9 mouse cellular contexts compared by ENCODE assay signal in genomic region chr1:143503436-143504065, GRCm38 (mm10).
DNase-seq lines count a peak whose midpoint lies in the region; ATAC-seq and TF ChIP-seq lines count a peak whose summit lies in the region.
"Had no signal": no experiment of that assay in that cellular context is flagged by ENCODE, and none has a peak within 500 bp of the region (broad histone marks: within the 10 kb centered on the region; RNA-seq: fewer than 3 reads in every experiment).

No protein-coding gene starts in this region.

- H3K27me3 ChIP-seq in forebrain, embryonic 10.5 days (ENCODE audit: poor library complexity, severe bottlenecking): no peaks in the 10 kb centered on the region
- no peaks in the 10 kb centered on the region for H3K27me3 ChIP-seq in forebrain, embryonic 15.5 days
- H3K27me3 ChIP-seq in heart, embryonic 13.5 days (replicated peaks): no peaks in the 10 kb centered on the region
- H3K27me3 ChIP-seq in thymus, adult 2 months (ENCODE audit: control insufficient read depth, insufficient read depth, low read length): no peaks in the 10 kb centered on the region

- no peak for ATAC-seq in forebrain, embryonic 15.5 days (replicated peaks)
- ATAC-seq in heart, embryonic 13.5 days (ENCODE audit: extremely low read depth, insufficient number of reproducible peaks, low FRiP score, low TSS enrichment): no peak; the same call in 1 of the 2 replicates

- no peak for DNase-seq in forebrain, embryonic 10.5 days (ENCODE audit: extremely low spot score, low spot score)
- peak; percentile 4 to 21 for DNase-seq in kidney, postnatal 4 days
- no peak for DNase-seq in kidney, postnatal 14 days
- DNase-seq in right cerebral cortex, postnatal 14 days: peak; percentile 9
- no peak for DNase-seq in lung, postnatal 14 days
- no peak for DNase-seq in thymus, adult 2 months
- DNase-seq: cerebellum, postnatal 14 days had no signal

- no peak overlapping the region for H3K4me2 ChIP-seq in forebrain, embryonic 15.5 days (replicated peaks)
- H3K4me2 ChIP-seq in heart, embryonic 13.5 days: peak overlapping the region; percentile 58

- no peaks in the 10 kb centered on the region for H3K9me3 ChIP-seq in forebrain, embryonic 10.5 days
- H3K9me3 ChIP-seq in forebrain, embryonic 15.5 days: no peaks in the 10 kb centered on the region
- no peaks in the 10 kb centered on the region for H3K9me3 ChIP-seq in heart, embryonic 13.5 days

- TF ChIP-seq POLR2A in thymus, adult 2 months (IDR thresholded peaks at IDR 0.05; ENCODE audit: control insufficient read depth, extremely low read depth, insufficient read depth, low read length, poor library complexity): no peak

- H3K36me3 ChIP-seq in forebrain, embryonic 10.5 days (replicated peaks): no peaks in the 10 kb centered on the region
- H3K36me3 ChIP-seq in forebrain, embryonic 15.5 days: no peaks in the 10 kb centered on the region
- H3K36me3 ChIP-seq in heart, embryonic 13.5 days: no peaks in the 10 kb centered on the region
- H3K36me3 ChIP-seq in thymus, adult 2 months (ENCODE audit: control insufficient read depth, insufficient read depth, low read length): no peaks in the 10 kb centered on the region

- no peak overlapping the region for H3K9ac ChIP-seq in forebrain, embryonic 15.5 days (replicated peaks)
- no peak overlapping the region for H3K9ac ChIP-seq in heart, embryonic 13.5 days

- H3K27ac ChIP-seq in forebrain, embryonic 10.5 days: 0 out of 2 replicates have a peak overlapping the region, but pooled peaks have one; percentile 20
- H3K27ac ChIP-seq in forebrain, embryonic 15.5 days (replicated peaks): no peak overlapping the region
- H3K27ac ChIP-seq in heart, embryonic 13.5 days (replicated peaks): peak overlapping the region; percentile 79
- no peak overlapping the region for H3K27ac ChIP-seq in thymus, adult 2 months (ENCODE audit: control insufficient read depth, insufficient read depth, low read length)

- H3K4me1 ChIP-seq in forebrain, embryonic 10.5 days: no peaks in the 10 kb centered on the region
- H3K4me1 ChIP-seq in forebrain, embryonic 15.5 days: no peaks in the 10 kb centered on the region
- peaks cover 17% of the 10 kb centered on the region for H3K4me1 ChIP-seq in heart, embryonic 13.5 days
- no peaks in the 10 kb centered on the region for H3K4me1 ChIP-seq in thymus, adult 2 months (replicated peaks; ENCODE audit: control insufficient read depth, insufficient read depth, low read length)

- TF ChIP-seq CTCF in thymus, adult 2 months (IDR thresholded peaks at IDR 0.05; ENCODE audit: borderline replicate concordance, control insufficient read depth, extremely low read depth, insufficient read depth, low read length, poor library complexity): no peak

- 67% methylated on average over 11 of the region's 11 CpGs for WGBS in forebrain, embryonic 10.5 days
- 61% methylated on average over 11 of the region's 11 CpGs for WGBS in forebrain, embryonic 15.5 days
- 22% methylated on average over 11 of the region's 11 CpGs for WGBS in heart, embryonic 13.5 days
- 94% methylated on average over 11 of the region's 11 CpGs for WGBS in thymus, adult 2 months

- no peak overlapping the region for H3K4me3 ChIP-seq in forebrain, embryonic 10.5 days
- no peak overlapping the region for H3K4me3 ChIP-seq in forebrain, embryonic 15.5 days
- H3K4me3 ChIP-seq in heart, embryonic 13.5 days: peak overlapping the region; percentile 20
- no peak overlapping the region for H3K4me3 ChIP-seq in thymus, adult 2 months (ENCODE audit: control insufficient read depth, insufficient read depth, low read length)

Comparison
In these comparisons a context has a peak if more than half of its experiments do, and no peak if none do; other contexts are left out.
1. DNase-seq: peak in kidney, postnatal 4 days (2 of 2) and right cerebral cortex, postnatal 14 days (single experiment); none in forebrain, embryonic 10.5 days (single experiment), kidney, postnatal 14 days (single experiment), lung, postnatal 14 days (single experiment) and thymus, adult 2 months (single experiment).
2. H3K27ac ChIP-seq: peak in forebrain, embryonic 10.5 days (single experiment) and heart, embryonic 13.5 days (single experiment); none in forebrain, embryonic 15.5 days (single experiment) and thymus, adult 2 months (single experiment).